Mouse (Mus musculus) right cerebral cortex, postnatal 4 days (tissue): ENCODE measurements around the gene Cpe.

Experiments used
- DNase-seq: peaks from one replicate; pipeline ENCODE4 v3.0.0-alpha.2; 2022

Cpe gene

DNA sequence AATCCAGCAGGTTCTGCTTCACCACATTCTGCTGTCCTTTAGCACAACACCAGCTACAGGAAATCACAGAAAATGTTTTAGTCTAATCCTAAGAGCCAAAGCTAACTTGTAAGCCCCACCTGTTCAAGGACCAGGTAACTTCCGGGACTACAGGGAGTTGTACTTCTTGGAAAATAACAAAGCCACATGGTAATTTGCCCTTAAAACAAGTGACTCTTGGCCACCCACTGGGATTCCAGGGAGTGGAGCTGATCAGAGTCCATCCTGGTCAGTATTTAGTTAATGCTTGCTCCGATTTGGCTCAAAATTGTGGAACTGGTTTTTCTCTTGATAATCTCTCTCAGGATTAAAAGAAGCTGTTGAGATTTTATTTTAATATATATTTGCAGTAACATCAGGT, 61.1 kb downstream of the Cpe start:
- DNase-seq: no peak

DNA sequence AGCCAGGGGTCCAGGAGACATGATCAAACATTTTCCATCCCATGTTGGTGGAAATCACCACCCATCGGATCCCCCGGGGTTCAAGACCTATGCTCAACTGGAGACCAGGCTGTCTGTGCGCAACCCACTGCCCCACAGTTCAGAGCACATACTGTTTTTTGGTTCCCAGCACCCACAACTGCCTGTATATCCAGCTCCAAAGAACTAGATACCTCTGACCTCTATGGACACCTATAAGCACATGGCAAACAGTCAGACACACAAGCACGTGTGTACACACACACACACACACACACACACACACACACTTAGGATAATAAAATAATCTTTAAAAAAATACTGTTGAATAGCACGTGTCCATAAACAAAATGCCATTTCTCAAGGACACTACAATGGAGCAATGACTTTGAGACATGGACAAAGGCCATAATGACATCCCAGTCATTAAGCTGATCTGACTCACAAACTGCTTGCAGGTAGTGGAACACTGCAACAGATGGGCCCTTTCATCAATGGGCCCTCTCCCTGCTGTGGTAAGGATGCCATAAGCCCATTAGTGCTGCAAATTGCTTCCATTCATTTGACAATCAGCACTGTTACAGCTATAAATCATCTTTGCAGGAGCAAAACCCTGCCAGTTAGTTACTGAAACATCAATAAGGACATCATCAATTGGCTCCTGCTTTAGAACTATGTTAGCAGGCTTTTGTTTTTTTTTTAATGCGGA, 63.7 kb downstream of the Cpe start:
- no peak for DNase-seq

DNA sequence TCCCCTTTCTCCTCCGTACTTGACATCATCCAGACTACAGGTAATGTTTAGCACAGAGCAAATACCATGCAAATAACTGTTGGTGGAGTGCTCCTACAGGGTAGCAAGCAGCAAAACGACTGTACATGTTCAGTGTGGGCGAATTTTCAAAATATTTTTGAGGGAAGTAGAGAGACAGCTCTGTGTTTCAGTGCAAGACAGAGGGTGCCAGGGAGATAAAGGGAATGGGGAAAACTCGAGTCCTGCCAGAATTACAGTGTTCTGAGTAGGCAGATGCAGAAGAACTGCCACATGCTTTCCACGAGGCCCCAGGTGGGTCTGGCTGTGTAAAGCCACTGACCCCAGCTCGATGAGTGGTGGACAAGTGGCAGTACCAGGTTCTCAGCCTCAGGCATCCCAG, 64.8 kb downstream of the Cpe start:
- DNase-seq: no peak

DNA sequence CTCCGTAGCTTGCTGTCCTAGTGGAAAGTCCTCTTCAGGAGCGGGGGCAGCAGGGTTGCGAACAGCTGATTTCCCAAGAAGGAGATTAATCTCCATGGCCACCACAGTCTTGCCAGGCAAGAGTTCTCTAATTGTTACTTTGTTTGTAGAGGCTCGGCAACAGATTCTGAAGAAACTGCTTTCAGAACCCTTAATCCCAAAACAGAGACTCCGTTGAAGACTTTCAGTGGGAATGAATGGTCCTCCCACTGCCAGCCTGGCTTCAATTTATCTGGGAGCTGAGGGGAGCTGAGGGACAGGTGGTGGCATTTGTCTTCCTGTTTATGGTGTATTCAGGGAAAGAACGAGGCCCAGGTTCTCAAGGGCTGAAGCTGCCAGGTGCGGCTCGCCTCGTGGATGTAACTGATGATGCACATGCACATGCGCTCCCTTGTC, 68.2 kb downstream of the Cpe start:
- no peak for DNase-seq

DNA sequence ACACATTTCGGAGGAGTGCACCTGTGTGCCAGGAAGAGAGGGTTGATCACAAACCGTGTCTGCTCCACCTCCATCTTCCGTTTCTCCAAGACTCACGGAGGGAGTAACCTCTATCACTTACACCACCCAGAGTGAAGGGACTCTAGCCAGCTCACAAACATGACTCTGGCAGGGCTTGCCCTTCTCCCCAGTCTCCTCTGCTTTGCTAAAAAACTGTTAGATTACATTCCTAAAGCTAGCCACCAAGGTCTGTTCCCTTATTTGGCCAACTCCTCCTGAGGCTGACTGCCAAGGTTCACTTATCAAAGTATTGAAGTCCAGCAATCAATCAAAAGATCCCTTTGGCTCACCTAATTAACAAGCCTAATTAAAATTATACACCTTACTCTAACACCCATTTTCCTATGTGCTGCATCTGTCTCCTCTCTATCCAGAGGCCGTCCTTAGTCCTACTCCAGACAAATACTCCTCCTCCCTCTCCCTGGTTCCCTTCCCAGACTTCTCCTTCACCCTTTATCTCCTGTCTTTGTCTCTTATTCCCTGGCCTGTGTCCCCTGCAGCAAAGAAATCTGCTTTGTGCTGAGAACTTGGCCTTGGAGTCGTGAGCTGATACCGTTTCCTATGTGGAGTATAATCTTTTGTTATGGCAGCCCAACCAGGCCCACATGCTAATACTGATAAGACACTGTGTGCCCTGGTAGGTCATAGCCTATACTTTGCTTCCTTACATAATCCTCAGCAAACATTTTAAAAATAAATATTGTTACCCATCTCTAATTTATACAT, 72.3 kb downstream of the Cpe start:
- no peak for DNase-seq

DNA sequence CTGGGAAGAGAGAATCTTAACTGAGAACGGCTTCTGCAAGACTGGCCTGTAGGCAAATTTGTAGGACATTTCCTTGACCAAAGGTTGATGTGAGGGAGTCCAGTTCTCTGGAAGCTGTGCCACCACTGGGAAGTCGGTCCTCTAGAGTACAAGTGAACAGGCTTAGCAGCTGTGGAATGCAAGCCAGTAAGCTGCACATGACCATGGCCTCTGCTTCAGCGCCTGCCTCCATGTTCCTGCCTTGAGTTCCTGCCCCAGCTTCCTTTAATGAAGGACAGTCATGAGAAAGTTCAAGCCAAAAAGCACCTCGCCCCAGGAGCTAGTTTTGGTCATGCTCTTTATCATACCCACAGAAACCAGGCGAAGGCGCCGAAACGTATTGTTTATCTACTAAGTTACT, 73.2 kb downstream of the Cpe start:
- DNase-seq: no peak

- DNase-seq: peak; percentile 55
These were observed 74.2 kb downstream of the Cpe start for GRCm38 (mm10) chr8:64618618-64619017.

DNA sequence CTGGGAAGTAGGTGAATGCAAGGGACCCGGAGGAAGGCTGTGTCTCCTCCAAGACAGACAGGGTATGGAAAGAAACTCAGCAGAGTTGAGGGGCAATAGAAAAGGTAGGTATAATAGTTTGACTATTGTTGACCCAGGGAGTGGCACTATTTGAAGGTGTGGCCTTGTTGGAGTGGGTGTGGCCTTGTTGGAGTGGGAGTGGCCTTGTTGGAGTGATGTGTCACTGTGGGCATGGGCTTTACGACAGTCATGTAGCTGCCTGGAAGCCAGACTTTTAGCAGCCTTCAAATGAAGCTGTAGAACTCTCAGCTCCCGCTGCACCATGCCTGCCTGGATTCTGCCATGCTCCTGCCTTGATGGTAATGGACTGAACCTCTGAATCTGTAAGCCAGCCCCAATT, 76.3 kb downstream of the Cpe start:
- no peak for DNase-seq

DNA sequence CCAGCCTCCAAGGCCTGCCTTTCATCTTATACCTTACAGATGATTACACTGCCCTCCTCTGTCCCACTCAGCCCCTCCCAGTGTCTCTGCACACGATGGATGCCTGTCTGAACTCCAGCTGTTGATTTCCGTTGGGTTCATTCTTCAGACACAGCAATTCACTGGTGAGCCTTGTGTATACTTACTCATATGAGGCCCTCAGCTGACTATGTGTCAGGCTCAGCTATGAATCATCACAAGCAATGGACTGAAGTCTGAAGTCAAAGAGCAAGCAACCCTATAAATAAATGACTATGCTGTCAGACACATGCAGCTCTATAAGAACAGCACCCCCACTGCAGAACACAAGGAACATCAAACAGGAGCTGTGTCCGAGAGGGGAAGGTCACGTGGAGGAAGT, 77.4 kb downstream of the Cpe start:
- no peak for DNase-seq

GRCm38 (mm10) chr8:64613663-64614062, 79.2 kb downstream of the Cpe start:
- DNase-seq: no peak

DNA sequence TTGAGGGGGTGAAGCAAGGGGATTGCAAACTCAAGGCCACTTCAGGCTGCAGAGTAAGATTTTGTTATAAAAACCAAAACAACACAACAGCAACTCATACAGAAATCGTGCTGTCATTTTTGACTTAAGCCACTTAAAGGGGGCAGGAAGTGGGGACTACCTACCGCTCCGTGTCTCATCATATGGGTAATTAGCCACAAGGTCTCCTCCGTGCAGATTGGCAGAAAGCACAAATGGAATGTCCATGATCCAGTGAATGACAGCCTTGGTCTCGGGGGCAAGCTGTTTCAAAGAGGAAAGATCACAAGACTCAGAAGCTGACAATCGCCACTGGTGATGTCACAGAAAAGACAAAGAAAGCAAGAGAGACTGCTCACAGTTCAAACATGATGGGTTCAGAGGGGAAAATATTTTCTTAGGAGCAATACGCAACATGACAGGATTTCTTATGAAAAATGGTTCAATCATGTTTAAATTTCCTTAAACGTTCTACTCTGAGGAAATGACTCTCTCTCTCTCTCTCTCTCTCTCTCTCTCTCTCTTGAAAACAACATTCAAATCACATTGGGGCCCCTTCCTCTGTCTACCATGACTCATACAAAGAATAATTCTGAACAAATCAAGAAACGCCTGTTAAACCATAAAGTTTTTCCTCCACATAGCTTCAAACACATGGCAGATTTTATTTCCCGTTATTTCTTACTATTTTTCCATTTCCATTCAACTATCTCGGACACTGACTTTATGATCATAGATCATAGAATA, 81.5 kb downstream of the Cpe start:
- DNase-seq: no peak

DNA sequence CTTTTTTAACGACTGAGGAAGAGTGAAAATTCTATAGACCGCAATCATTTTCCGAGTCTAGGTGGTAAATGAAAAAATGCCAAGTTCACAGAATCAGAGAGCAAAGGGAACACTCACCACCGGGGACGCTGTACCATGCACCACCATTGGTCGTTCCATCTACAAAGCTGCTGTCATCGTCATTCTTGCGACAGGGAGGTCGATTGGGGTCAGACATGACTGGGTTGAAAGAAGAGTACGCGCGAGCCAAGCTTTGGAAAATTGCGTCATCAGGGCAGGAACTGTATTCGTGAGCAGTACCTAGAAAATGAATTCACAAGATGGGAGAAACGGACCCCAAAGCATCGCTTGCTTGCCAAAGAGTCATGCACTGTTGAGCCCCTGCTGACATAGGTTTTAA, 83.9 kb downstream of the Cpe start:
- DNase-seq: no peak

GRCm38 (mm10) chr8:64606015-64606414, 86.8 kb downstream of the Cpe start:
- DNase-seq: no peak

DNA sequence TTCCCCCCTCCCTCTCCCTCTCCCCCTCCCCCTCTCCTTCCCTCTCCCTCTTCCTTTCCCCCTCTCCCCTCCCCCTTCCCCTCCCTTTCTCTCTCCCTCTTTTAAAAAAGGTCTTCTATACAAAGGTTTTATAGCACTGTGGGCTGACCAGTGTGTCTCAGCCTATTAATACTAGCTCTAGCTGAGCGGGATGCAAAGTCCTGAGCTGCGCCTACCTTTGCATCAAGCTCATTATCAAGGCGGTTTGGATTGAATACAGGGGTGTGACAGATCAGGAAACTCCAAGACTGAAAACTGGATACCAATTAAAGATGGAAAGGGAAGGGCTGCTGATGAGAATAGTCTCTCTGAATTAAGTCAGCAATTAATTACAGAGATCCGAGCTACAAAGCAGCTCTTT, 94.6 kb downstream of the Cpe start:
- no peak for DNase-seq

DNA sequence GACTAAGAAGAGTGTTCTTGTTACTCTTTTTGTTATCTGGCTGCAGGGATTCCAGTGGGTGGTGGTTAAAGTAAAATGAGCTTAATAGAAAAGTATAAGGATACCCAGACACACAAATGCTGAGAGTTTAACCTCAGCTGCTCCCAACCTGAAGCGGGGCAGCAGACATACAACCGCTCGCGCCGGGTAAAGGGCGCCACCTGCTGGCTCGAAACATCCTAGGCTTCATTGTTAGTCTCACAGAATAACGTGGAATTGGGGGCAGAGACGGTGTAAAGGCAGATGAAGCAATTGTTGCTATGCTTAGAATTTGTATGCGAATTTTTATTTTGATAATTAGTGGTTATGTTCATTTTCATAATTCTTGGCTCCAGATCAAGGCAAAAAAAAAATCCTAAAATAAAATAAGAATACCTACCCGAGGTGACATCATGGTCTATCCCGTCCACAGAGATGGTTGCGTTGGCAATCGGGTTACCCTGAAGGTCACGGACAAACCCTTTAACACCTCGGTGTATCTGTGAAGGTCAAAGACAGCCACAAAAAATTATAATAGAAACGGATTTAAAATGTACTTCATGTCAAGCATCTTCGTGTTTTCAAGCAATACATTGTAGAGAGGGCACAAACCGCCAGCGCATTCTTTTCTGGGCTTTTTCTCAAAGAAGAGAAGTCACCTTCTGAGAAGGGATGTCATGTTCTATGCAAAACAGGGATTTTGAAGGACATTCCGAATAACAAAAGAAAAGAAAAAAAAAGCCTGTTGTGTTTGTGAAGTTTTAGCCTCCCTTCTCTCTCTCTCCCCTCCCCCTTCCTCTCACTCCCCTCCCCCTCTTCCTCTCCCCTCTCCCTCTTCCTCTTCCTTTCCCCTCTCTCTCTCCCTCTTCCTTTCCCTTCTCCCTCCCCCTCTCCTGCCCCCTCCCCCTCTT, 95.5 kb downstream of the Cpe start:
- peak; percentile 85 for DNase-seq

- DNase-seq: no peak
These were observed 96.5 kb downstream of the Cpe start for GRCm38 (mm10) chr8:64596396-64596795.

DNA sequence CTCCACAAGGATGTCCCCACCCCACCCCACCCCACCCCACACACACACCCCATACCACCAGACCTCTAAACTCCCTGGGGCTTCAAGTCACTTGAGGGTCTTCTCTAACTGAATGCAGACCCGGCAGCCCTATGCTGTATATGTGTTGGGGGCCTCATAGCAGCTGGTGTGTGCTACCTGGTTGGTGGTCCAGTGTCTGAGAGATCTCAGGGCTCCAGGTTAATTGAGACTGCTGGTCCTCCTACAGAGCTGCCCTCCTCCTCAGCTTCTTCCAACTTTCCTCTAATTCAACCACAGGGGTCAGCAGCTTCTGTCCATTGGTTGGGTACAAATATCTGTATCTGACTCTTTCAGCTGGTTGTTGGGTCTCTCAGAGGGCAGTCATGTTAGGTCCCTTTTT, 102.4 kb downstream of the Cpe start:
- no peak for DNase-seq

DNA sequence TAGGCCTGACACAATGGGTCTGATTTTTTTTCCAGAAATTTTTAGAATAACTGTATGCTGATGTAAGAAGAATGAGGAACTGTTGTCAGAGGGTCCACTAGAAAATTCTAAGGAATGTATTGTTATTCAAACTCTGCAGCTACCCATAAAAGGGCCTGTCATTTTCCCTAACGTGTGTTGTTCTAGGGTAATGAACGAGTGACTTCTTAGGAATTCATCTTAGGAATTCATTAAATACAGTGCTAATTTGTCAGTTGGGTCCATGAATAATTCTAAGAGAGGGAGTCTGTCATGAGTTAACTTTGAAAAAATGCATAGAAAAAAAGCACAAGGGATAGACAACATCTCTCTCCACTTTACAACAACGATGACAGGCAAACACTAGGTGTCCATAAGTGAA, 110.0 kb downstream of the Cpe start:
- DNase-seq: no peak

DNA sequence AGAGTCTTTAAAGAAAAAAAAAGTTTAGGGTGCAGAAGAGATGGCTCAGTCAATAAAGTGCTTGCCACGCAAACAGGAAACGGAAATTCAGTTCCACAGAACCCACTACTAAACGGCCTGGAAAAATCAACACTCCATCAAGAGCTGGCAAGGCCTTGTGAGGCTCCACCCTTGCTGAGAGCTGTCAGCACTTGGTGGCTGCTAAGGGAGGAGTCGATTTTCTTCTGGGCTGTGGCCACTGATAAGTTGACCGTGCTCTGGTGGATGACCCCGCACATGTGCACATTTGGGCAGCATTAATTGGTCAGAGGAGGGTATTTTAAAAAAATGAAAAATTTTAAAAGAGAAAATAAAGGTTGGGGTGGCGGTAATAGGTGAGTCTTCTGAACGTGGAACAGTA, 114.6 kb downstream of the Cpe start:
- DNase-seq: no peak

GRCm38 (mm10) chr8:64575001-64575400, 117.9 kb downstream of the Cpe start:
- peak; percentile 25 for DNase-seq

- no peak for DNase-seq
These were observed 144.6 kb downstream of the Cpe start for GRCm38 (mm10) chr8:64548054-64548850.

DNA sequence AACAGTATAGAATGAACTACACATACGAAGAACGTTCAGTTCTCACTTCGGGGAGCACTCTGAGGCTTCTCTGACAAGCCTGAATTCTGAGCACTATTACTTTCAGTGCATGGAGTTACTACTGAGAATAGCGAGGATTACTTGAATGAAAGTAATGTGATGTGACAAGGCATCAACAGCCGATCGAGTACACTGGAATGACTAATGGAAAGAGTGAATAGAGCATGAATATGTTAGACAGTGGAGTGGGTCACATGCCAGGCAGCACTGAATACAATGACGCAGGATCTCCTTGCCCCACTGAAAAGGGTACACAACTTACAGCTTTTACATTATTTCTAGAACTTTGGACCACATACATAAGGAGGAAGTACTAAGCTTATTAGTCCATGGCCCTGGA, 149.4 kb downstream of the Cpe start:
- DNase-seq: no peak
